Mouse (Mus musculus): ENCODE data around the gene Slc26a1. TPM values are rescaled to one million over a fixed set of nuclear protein-coding genes. Genes with fewer than 3 reads are reported as not detected.

Gene Slc26a1
- 1.1 and 1.3 TPM in 2 replicates for polyA plus RNA-seq (2015; fragmentation: Nextera tagmentation; extraction: Ambion mirVana)

- no peak for ATAC-seq (ENCODE audit: insufficient number of reproducible peaks, insufficient read depth, low FRiP score, low TSS enrichment, low read depth)
- H3K4me3 ChIP-seq, result no peak within 1 kb of the TSS
- no peak within 1 kb of the TSS for H3K9ac ChIP-seq
- WGBS, result 67% methylated on average over 9 of the region's 9 CpGs
- H3K4me1 ChIP-seq, result peaks cover 19% of the 10 kb centered on the region
- H3K27ac ChIP-seq, result peak within 1 kb of the TSS; percentile 16; the same call in 1 of the 2 replicates
- H3K9me3 ChIP-seq, result no peaks in the 10 kb centered on the region
- H3K4me2 ChIP-seq, result no peak within 1 kb of the TSS
- H3K36me3 ChIP-seq, result peaks cover 31% of the 10 kb centered on the region
- H3K27me3 ChIP-seq, result no peaks in the 10 kb centered on the region
Measured at GRCm38 (mm10) chr5:108675251-108675816, at the start of gene Slc26a1. Slc26a1 (minus strand) TSS chr5:108675569.

DNA sequence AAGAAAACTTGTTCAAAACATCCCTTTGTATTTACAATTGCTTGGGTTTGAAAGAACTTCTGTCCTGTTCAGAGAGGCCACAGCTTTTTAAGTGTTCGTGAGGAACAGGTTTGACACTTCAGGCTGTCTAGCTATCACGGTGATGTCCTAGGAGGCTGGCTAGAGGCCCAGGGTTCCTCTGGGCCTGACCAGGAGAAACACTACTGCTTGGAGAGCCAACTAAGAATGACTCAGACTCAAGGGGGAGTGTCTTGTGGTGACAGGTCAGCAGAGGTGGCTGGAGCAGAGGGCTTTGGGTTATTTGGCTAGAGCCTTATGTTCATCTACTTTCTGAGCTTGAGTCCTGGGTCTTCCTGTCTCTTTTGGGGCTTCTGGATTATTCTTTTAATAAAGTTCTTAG, 48.6 kb upstream of the Slc26a1 start:
- Histone ChIP-seq H3K36me3 (no peaks in the 10 kb centered on the region), H3K27ac (no peak overlapping the region), H3K4me1 (peaks cover 6% of the 10 kb centered on the region; the same call in 1 of the 2 replicates), H3K4me3 (no peak overlapping the region), H3K9ac (no peak overlapping the region), H3K9me3 (no peaks in the 10 kb centered on the region), H3K4me2 (no peak overlapping the region), H3K27me3 (no peaks in the 10 kb centered on the region)
- WGBS, result 46% methylated on average over 2 of the region's 2 CpGs
- no peak for ATAC-seq (ENCODE audit: insufficient number of reproducible peaks, insufficient read depth, low FRiP score, low TSS enrichment, low read depth)

DNA sequence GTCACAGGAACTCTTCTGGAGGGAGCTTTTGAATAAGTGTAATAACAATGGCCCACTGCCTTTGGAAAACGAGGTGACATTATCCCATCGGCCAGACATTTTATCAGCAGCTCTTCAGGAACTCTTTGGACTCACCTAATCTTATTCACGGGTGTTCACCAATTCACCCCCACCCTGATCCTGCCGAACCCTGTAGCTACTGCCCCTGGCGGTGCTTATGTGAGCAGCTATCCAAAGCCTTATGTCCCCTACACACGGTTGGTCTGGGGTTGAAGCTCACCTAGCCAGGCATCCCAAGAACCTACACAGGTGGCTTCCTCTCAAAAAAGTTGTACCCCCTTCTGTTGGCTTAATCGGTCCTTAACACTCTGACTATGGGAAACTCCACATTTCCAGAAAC, 44.4 kb upstream of the Slc26a1 start:
- Histone ChIP-seq H3K4me1 (peaks cover 24% of the 10 kb centered on the region), H3K27me3 (no peaks in the 10 kb centered on the region), H3K4me3 (no peak overlapping the region), H3K4me2 (no peak overlapping the region), H3K9ac (no peak overlapping the region), H3K9me3 (no peaks in the 10 kb centered on the region), H3K36me3 (no peaks in the 10 kb centered on the region), H3K27ac (no peak overlapping the region)
- no peak for ATAC-seq (ENCODE audit: insufficient number of reproducible peaks, insufficient read depth, low FRiP score, low TSS enrichment, low read depth)
- 69% methylated on average over 7 of the region's 7 CpGs for WGBS

DNA sequence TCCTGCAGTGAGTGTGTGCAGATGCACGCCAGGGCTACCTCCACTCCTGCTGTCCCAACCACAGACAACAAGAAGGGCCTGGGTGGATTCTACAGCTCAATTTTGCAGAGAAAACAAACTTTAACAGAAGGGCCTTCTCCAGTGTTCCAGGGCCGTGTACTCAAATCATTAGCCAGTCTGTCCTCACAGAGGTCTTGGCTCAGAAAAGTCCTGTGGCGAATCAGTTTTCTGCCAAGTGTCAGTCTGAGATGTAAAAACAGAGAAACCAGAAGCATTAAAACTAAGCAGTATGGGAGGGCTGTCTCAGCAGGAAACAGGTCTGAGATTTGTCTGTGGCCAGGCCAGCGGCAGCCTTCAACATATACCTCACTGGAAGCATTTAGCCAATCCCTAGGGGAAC, 42.7 kb upstream of the Slc26a1 start:
- Histone ChIP-seq H3K27ac (peak overlapping the region; percentile 55), H3K4me1 (peaks cover 31% of the 10 kb centered on the region), H3K9me3 (no peaks in the 10 kb centered on the region), H3K36me3 (no peaks in the 10 kb centered on the region), H3K4me3 (no peak overlapping the region), H3K27me3 (no peaks in the 10 kb centered on the region), H3K4me2 (no peak overlapping the region), H3K9ac (0 out of 2 replicates have a peak overlapping the region, but pooled peaks have one; percentile 16)
- no peak for ATAC-seq (ENCODE audit: insufficient number of reproducible peaks, insufficient read depth, low FRiP score, low TSS enrichment, low read depth)
- WGBS, result 26% methylated on average over 4 of the region's 4 CpGs

- H3K36me3 ChIP-seq, result no peaks in the 10 kb centered on the region
- no peak overlapping the region for H3K9ac ChIP-seq
- ATAC-seq (ENCODE audit: insufficient number of reproducible peaks, insufficient read depth, low FRiP score, low TSS enrichment, low read depth), result no peak
- H3K9me3 ChIP-seq, result no peaks in the 10 kb centered on the region
- WGBS, result 74% methylated on average over 1 of the region's 1 CpGs
- peaks cover 31% of the 10 kb centered on the region for H3K4me1 ChIP-seq
- H3K27me3 ChIP-seq, result no peaks in the 10 kb centered on the region
- no peak overlapping the region for H3K4me3 ChIP-seq
- no peak overlapping the region for H3K4me2 ChIP-seq
- no peak overlapping the region for H3K27ac ChIP-seq
Measured at GRCm38 (mm10) chr5:108715974-108716373, 40.6 kb upstream of the Slc26a1 start.

- WGBS, result 32% methylated on average over 6 of the region's 6 CpGs
- Histone ChIP-seq H3K4me2 (no peak overlapping the region), H3K27ac (peak overlapping the region; percentile 66; the same call in 1 of the 2 replicates), H3K9ac (no peak overlapping the region), H3K4me3 (no peak overlapping the region), H3K4me1 (peaks cover 27% of the 10 kb centered on the region), H3K9me3 (no peaks in the 10 kb centered on the region), H3K27me3 (no peaks in the 10 kb centered on the region), H3K36me3 (no peaks in the 10 kb centered on the region)
- 0 out of 2 replicates have a peak, but pooled peaks have one; percentile 27 for ATAC-seq (ENCODE audit: insufficient number of reproducible peaks, insufficient read depth, low FRiP score, low TSS enrichment, low read depth)
Measured at GRCm38 (mm10) chr5:108714149-108714548, 38.8 kb upstream of the Slc26a1 start.

DNA sequence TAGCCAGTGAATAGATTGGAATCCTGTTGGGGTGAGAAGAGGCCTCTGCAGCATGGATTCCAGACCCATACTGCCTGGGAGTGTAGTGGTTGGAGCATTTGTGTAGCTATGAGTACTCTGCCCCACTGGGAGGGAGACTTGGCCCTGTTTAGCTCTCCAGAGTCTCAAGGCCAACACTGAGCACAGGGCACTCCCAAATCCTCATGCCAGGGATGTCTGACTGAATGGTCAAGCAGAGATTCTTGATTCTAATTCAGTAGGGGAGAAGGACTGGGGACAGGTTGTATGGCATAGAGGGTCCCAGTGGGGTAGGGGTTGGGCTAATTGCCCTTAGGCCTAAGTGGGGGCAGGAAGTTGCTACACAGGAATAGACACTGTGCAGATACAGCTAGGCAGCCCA, 38.3 kb upstream of the Slc26a1 start:
- peak overlapping the region; percentile 66; the same call in 1 of the 2 replicates for H3K27ac ChIP-seq
- no peaks in the 10 kb centered on the region for H3K9me3 ChIP-seq
- H3K4me2 ChIP-seq, result no peak overlapping the region
- no peak for ATAC-seq (ENCODE audit: insufficient number of reproducible peaks, insufficient read depth, low FRiP score, low TSS enrichment, low read depth)
- no peak overlapping the region for H3K4me3 ChIP-seq
- H3K4me1 ChIP-seq, result peaks cover 22% of the 10 kb centered on the region
- no peaks in the 10 kb centered on the region for H3K27me3 ChIP-seq
- no peak overlapping the region for H3K9ac ChIP-seq
- 0 out of 2 replicates have a peak, but pooled peaks cover 1% of the 10 kb centered on the region for H3K36me3 ChIP-seq

DNA sequence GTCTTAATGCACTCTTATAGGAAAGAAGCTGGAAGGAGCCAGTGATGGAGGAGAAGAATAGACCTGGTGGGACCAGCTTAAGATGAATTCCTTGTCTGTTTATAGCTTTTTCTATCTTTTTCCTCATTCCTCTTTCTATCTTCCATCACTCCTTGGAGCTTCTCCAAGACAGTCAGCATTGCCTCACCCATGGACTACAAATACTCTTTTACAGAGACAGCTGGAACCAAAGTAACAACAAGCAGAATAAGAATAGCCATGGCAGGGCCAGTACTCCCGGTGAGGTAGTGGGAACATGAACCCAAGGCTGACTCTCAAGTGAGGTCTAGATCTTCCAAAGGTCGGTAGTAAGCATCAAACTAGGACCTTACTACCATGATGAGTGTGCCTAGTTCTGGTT, 37.7 kb upstream of the Slc26a1 start:
- Histone ChIP-seq H3K9ac (no peak overlapping the region), H3K27ac (no peak overlapping the region), H3K4me1 (peaks cover 16% of the 10 kb centered on the region), H3K9me3 (no peaks in the 10 kb centered on the region), H3K36me3 (peaks cover 7% of the 10 kb centered on the region), H3K4me2 (no peak overlapping the region), H3K4me3 (no peak overlapping the region), H3K27me3 (no peaks in the 10 kb centered on the region)
- WGBS, result 87% methylated on average over 2 of the region's 2 CpGs
- no peak for ATAC-seq (ENCODE audit: insufficient number of reproducible peaks, insufficient read depth, low FRiP score, low TSS enrichment, low read depth)

DNA sequence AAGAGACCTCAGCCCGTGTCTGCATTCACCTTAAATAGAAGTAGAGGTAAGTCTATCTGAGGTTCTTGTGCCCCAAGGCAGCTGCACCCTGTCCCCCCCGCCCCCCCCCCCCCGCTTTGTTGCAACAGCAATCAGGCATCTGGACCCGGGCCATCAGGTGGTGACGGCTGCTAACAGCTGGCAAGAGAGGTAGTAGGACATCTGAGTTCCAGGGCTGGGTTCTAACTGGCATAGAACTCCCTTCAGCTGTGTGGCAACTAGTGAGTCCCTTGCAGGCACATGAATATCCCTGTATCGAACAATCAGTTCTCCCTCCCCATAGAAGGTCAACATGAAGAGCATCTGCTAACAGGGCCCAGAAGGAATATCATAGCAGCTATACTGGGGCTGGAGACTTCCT, 36.6 kb upstream of the Slc26a1 start:
- no peak overlapping the region for H3K9ac ChIP-seq
- ATAC-seq (ENCODE audit: insufficient number of reproducible peaks, insufficient read depth, low FRiP score, low TSS enrichment, low read depth), result no peak
- H3K9me3 ChIP-seq, result no peaks in the 10 kb centered on the region
- no peak overlapping the region for H3K4me3 ChIP-seq
- H3K4me1 ChIP-seq, result peaks cover 8% of the 10 kb centered on the region
- no peak overlapping the region for H3K27ac ChIP-seq
- no peak overlapping the region for H3K4me2 ChIP-seq
- 78% methylated on average over 6 of the region's 6 CpGs for WGBS
- no peaks in the 10 kb centered on the region for H3K27me3 ChIP-seq
- H3K36me3 ChIP-seq, result peaks cover 18% of the 10 kb centered on the region

- no peak overlapping the region for H3K4me3 ChIP-seq
- no peak overlapping the region for H3K27ac ChIP-seq
- ATAC-seq (ENCODE audit: insufficient number of reproducible peaks, insufficient read depth, low FRiP score, low TSS enrichment, low read depth), result no peak
- WGBS, result 58% methylated on average over 6 of the region's 6 CpGs
- peaks cover 46% of the 10 kb centered on the region for H3K36me3 ChIP-seq
- peaks cover 6% of the 10 kb centered on the region for H3K4me1 ChIP-seq
- no peaks in the 10 kb centered on the region for H3K9me3 ChIP-seq
- H3K9ac ChIP-seq, result no peak overlapping the region
- no peaks in the 10 kb centered on the region for H3K27me3 ChIP-seq
- H3K4me2 ChIP-seq, result no peak overlapping the region
Measured at GRCm38 (mm10) chr5:108708981-108709731, 33.8 kb upstream of the Slc26a1 start.

DNA sequence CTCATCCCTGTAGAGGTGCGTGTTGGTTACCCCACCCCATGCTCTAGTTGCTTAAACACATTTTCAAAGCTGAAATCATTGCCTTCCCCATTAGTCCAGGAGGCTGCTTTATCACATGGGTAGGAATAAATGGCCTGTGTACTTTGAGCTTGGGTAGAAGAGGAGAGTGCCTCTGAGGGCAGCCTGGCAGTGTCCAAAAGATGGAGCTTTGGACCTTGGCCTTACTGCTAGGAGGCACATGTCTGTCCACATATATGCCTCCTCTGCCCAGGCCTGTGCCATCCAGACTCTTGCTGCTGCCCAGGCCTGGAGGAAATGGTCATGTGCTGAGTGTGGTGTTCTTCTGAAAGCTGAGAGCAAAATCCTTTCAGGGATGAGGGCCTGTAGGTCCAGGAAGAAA, 33.0 kb upstream of the Slc26a1 start:
- Histone ChIP-seq H3K4me1 (peaks cover 6% of the 10 kb centered on the region; the same call in 1 of the 2 replicates), H3K4me2 (no peak overlapping the region), H3K9ac (no peak overlapping the region), H3K9me3 (no peaks in the 10 kb centered on the region), H3K27me3 (no peaks in the 10 kb centered on the region), H3K27ac (no peak overlapping the region), H3K4me3 (no peak overlapping the region), H3K36me3 (peaks cover 53% of the 10 kb centered on the region)
- no peak for ATAC-seq (ENCODE audit: insufficient number of reproducible peaks, insufficient read depth, low FRiP score, low TSS enrichment, low read depth)
- WGBS, result 86% methylated on average over 1 of the region's 1 CpGs

DNA sequence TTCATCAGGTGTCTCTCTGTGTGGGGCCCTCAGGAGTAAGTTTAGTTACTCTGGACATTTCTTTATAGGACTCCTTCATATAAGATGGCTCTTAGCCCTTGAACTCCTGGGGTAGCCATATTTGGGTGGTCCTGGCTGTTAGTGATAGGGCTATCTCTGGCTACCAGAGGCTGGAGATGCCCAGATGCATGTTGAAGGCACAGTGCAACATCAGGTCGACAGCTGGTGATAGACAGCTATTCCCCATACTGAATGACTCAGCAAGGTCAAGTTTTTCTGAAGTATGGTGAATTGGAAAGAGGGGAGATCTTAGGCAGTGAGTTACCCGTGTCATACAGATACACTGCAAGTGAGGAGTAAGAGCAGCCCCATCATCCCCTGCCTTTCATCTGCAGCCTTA, 32.4 kb upstream of the Slc26a1 start:
- no peak for ATAC-seq (ENCODE audit: insufficient number of reproducible peaks, insufficient read depth, low FRiP score, low TSS enrichment, low read depth)
- Histone ChIP-seq H3K27ac (no peak overlapping the region), H3K9ac (no peak overlapping the region), H3K4me1 (peaks cover 8% of the 10 kb centered on the region; the same call in 1 of the 2 replicates), H3K27me3 (no peaks in the 10 kb centered on the region), H3K36me3 (peaks cover 59% of the 10 kb centered on the region), H3K4me3 (no peak overlapping the region), H3K4me2 (no peak overlapping the region), H3K9me3 (no peaks in the 10 kb centered on the region)
- 80% methylated on average over 2 of the region's 2 CpGs for WGBS
